Mouse (Mus musculus) midbrain, embryonic 16.5 days (tissue): ENCODE data around the gene 1700102P08Rik. TPM values are rescaled to one million over a fixed set of nuclear protein-coding genes. Genes with fewer than 3 reads are reported as not detected.

Experiments
- ATAC-seq: fragments of 200-750 bp; cut with Nextera tagmentation; 2 replicates; pipeline ENCODE4 v1.8.0; 2017; ENCODE audit warnings: moderate TSS enrichment
- H3K27ac ChIP-seq: fragments of 300-500 bp; sonication (generic); 2 replicates; pipeline ENCODE4 v1.5.1; 2014; ENCODE audit warnings: mild to moderate bottlenecking, low read length, mixed read lengths
- H3K27me3 ChIP-seq: fragments of 300-500 bp; sonication (generic); 2 replicates; pipeline ENCODE4 v1.6.1; 2014; ENCODE audit warnings: low read depth, low read length, mixed read lengths; ENCODE audit not compliant: control insufficient read depth, insufficient read depth
- H3K36me3 ChIP-seq: fragments of 300-500 bp; sonication (generic); 2 replicates; pipeline ENCODE4 v1.6.1; 2014; ENCODE audit warnings: mild to moderate bottlenecking, low read length, moderate library complexity, mixed read lengths; ENCODE audit not compliant: control insufficient read depth, insufficient read depth
- H3K4me1 ChIP-seq: fragments of 300-500 bp; sonication (generic); 2 replicates; pipeline ENCODE4 v1.6.1; 2014; ENCODE audit warnings: mild to moderate bottlenecking, low read length, mixed read lengths; ENCODE audit not compliant: control insufficient read depth, insufficient read depth
- H3K4me2 ChIP-seq: fragments of 300-500 bp; sonication (generic); 2 replicates; pipeline ENCODE4 v1.6.1; 2014; ENCODE audit warnings: mild to moderate bottlenecking, low read length, mixed read lengths
- H3K4me3 ChIP-seq: fragments of 300-500 bp; sonication (generic); 2 replicates; pipeline ENCODE4 v1.5.1; 2014; ENCODE audit warnings: low read depth, mild to moderate bottlenecking, low read length, moderate library complexity, mixed read lengths
- H3K9ac ChIP-seq: fragments of 300-500 bp; sonication (generic); 2 replicates; pipeline ENCODE4 v1.6.1; 2014; ENCODE audit warnings: low read depth, low read length, mixed read lengths
- H3K9me3 ChIP-seq: fragments of 300-500 bp; sonication (generic); replicated peaks from 2 replicates; pipeline ENCODE4 v1.6.1; 2014; ENCODE audit warnings: mild to moderate bottlenecking, low read length, mixed read lengths; ENCODE audit not compliant: control insufficient read depth, poor library complexity, severe bottlenecking
- WGBS: fragments of 180-500 bp; shearing (Covaris S2); extraction: QIAGEN DNeasy Blood & Tissue Kit; methylation state at CpG from one replicate; pipeline ENCODE4 v1.1.7; 2014; 5-methylcytosine and 5-hydroxymethylcytosine counted together
- polyA plus RNA-seq: library from polyadenylated mRNA; unstranded; fragments of >200 nt; fragmentation: Nextera tagmentation; extraction: Ambion mirVana; gene quantifications from 2 replicates; pipeline ENCODE4 v1.2.1, GENCODE M21; 2015

The 1700102P08Rik gene
- polyA plus RNA-seq, 1 experiment from 2014 or later = 2.3 TPM

GRCm38 (mm10) chr9:108378736-108379135 is 13.9 kb upstream of the 1700102P08Rik start:
- no peak overlapping the region for H3K27ac ChIP-seq
- no peaks in the 10 kb centered on the region for H3K9me3 ChIP-seq
- H3K36me3 ChIP-seq = peaks cover 49% of the 10 kb centered on the region
- no peak for ATAC-seq
- H3K4me1 ChIP-seq = no peaks in the 10 kb centered on the region
- H3K4me3 ChIP-seq = no peak overlapping the region
- H3K9ac ChIP-seq = no peak overlapping the region
- H3K4me2 ChIP-seq = no peak overlapping the region
- 94% methylated on average over 5 of the region's 5 CpGs for WGBS
- no peaks in the 10 kb centered on the region for H3K27me3 ChIP-seq

GRCm38 (mm10) chr9:108379294-108379693 is 13.3 kb upstream of the 1700102P08Rik start:
- peaks cover 50% of the 10 kb centered on the region for H3K36me3 ChIP-seq
- 89% methylated on average over 4 of the region's 4 CpGs for WGBS

GRCm38 (mm10) chr9:108381382-108381781 is 11.2 kb upstream of the 1700102P08Rik start:
- no peaks in the 10 kb centered on the region for H3K4me1 ChIP-seq
- H3K36me3 ChIP-seq = peaks cover 54% of the 10 kb centered on the region
- H3K9ac ChIP-seq = no peak overlapping the region
- WGBS = 98% methylated on average over 9 of the region's 9 CpGs
- no peak overlapping the region for H3K4me3 ChIP-seq
- H3K27ac ChIP-seq = no peak overlapping the region
- H3K27me3 ChIP-seq = no peaks in the 10 kb centered on the region
- no peak for ATAC-seq
- H3K9me3 ChIP-seq = no peaks in the 10 kb centered on the region
- no peak overlapping the region for H3K4me2 ChIP-seq

More at GRCm38 (mm10) chr9:108379294-108379693, 13.3 kb upstream of the 1700102P08Rik start:
- Histone ChIP-seq H3K4me3 (no peak overlapping the region), H3K4me1 (no peaks in the 10 kb centered on the region), H3K9me3 (no peaks in the 10 kb centered on the region), H3K27ac (no peak overlapping the region), H3K27me3 (no peaks in the 10 kb centered on the region), H3K9ac (no peak overlapping the region), H3K4me2 (no peak overlapping the region)
- no peak for ATAC-seq

GRCm38 (mm10) chr9:108385006-108385405 is 7.6 kb upstream of the 1700102P08Rik start:
- H3K4me3 ChIP-seq = no peak overlapping the region
- WGBS = 91% methylated on average over 7 of the region's 7 CpGs
- H3K36me3 ChIP-seq = peaks cover 60% of the 10 kb centered on the region
- H3K27me3 ChIP-seq = no peaks in the 10 kb centered on the region
- H3K9me3 ChIP-seq = no peaks in the 10 kb centered on the region
- no peak overlapping the region for H3K27ac ChIP-seq
- no peak for ATAC-seq
- no peaks in the 10 kb centered on the region for H3K4me1 ChIP-seq
- no peak overlapping the region for H3K9ac ChIP-seq
- H3K4me2 ChIP-seq = no peak overlapping the region

GRCm38 (mm10) chr9:108386816-108387215 is 5.8 kb upstream of the 1700102P08Rik start:
- H3K9ac ChIP-seq = no peak overlapping the region
- 87% methylated on average over 4 of the region's 4 CpGs for WGBS
- no peak overlapping the region for H3K4me2 ChIP-seq
- H3K36me3 ChIP-seq = peaks cover 56% of the 10 kb centered on the region
- no peak overlapping the region for H3K4me3 ChIP-seq
- no peaks in the 10 kb centered on the region for H3K4me1 ChIP-seq
- no peaks in the 10 kb centered on the region for H3K9me3 ChIP-seq
- H3K27ac ChIP-seq = no peak overlapping the region
- no peak for ATAC-seq
- no peaks in the 10 kb centered on the region for H3K27me3 ChIP-seq

- WGBS = 84% methylated on average over 10 of the region's 10 CpGs
These were observed 4.0 kb upstream of the 1700102P08Rik start for GRCm38 (mm10) chr9:108388601-108389000.

GRCm38 (mm10) chr9:108389220-108389619 is 3.4 kb upstream of the 1700102P08Rik start:
- no peak overlapping the region for H3K9ac ChIP-seq
- WGBS = 88% methylated on average over 6 of the region's 6 CpGs
- ATAC-seq = no peak
- H3K27me3 ChIP-seq = no peaks in the 10 kb centered on the region
- no peak overlapping the region for H3K4me3 ChIP-seq
- no peak overlapping the region for H3K27ac ChIP-seq
- H3K9me3 ChIP-seq = no peaks in the 10 kb centered on the region
- peaks cover 56% of the 10 kb centered on the region for H3K36me3 ChIP-seq
- H3K4me1 ChIP-seq = no peaks in the 10 kb centered on the region
- no peak overlapping the region for H3K4me2 ChIP-seq

More at GRCm38 (mm10) chr9:108388601-108389000, 4.0 kb upstream of the 1700102P08Rik start:
- Histone ChIP-seq H3K9me3 (no peaks in the 10 kb centered on the region), H3K36me3 (peaks cover 60% of the 10 kb centered on the region), H3K27me3 (no peaks in the 10 kb centered on the region), H3K4me1 (no peaks in the 10 kb centered on the region), H3K27ac (no peak overlapping the region), H3K9ac (no peak overlapping the region), H3K4me3 (no peak overlapping the region), H3K4me2 (no peak overlapping the region)
- no peak for ATAC-seq

GRCm38 (mm10) chr9:108394191-108394590 is 1.6 kb downstream of the 1700102P08Rik start:
- Histone ChIP-seq H3K4me2 (no peak overlapping the region), H3K36me3 (peaks cover 28% of the 10 kb centered on the region), H3K9me3 (no peaks in the 10 kb centered on the region), H3K4me3 (no peak overlapping the region), H3K4me1 (no peaks in the 10 kb centered on the region), H3K9ac (no peak overlapping the region), H3K27ac (no peak overlapping the region), H3K27me3 (no peaks in the 10 kb centered on the region)
- WGBS = 94% methylated on average over 6 of the region's 6 CpGs
- no peak for ATAC-seq

- Histone ChIP-seq H3K27me3 (no peaks in the 10 kb centered on the region), H3K4me2 (no peak overlapping the region), H3K36me3 (peaks cover 25% of the 10 kb centered on the region), H3K9ac (no peak overlapping the region), H3K9me3 (no peaks in the 10 kb centered on the region), H3K27ac (no peak overlapping the region), H3K4me1 (no peaks in the 10 kb centered on the region), H3K4me3 (no peak overlapping the region)
- no peak for ATAC-seq
- 95% methylated on average over 1 of the region's 1 CpGs for WGBS
These were observed 2.8 kb downstream of the 1700102P08Rik start for GRCm38 (mm10) chr9:108395427-108395826.
